Comparison of ENCODE assay signal across 14 mouse cellular contexts in the genomic region with DNA sequence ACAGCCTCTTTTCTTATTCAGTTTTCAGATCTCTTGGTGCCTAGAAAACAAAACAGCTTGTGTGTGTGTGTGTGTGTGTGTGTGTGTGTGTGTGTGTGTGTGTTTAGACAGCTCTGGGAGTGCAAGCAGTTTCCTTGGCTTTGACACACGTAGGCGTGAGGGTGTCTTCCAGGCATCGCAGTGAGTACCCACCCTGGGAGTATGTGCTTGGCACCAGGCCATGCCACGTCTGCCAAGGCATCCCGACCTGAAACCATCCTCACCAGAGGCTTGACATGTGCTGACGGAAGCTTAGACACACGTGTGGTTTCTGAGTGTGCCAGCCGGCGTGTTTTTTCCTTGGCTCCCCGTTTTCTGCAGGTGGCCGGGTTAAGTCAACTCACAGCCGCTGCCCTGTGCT.
DNase-seq lines count a peak whose midpoint lies in the region; ATAC-seq lines count a peak whose summit lies in the region.
"Had no signal": no experiment of that assay in that cellular context is flagged by ENCODE, and none has a peak within 500 bp of the region (broad histone marks: within the 10 kb centered on the region; RNA-seq: fewer than 3 reads in every experiment).

No protein-coding gene starts in this region.

- no peak overlapping the region for H3K27ac ChIP-seq in forebrain, embryonic 13.5 days
- no peak overlapping the region for H3K27ac ChIP-seq in forebrain, embryonic 10.5 days
- H3K27ac ChIP-seq: embryonic facial prominence, embryonic 10.5 days; hindbrain, embryonic 12.5 days had no signal

- ATAC-seq in forebrain, embryonic 13.5 days: peak; percentile 70

- H3K36me3 ChIP-seq in forebrain, embryonic 13.5 days (ENCODE audit: poor library complexity, severe bottlenecking): no peaks in the 10 kb centered on the region
- no peaks in the 10 kb centered on the region for H3K36me3 ChIP-seq in forebrain, embryonic 10.5 days (replicated peaks)
- H3K36me3 ChIP-seq: embryonic facial prominence, embryonic 10.5 days; hindbrain, embryonic 12.5 days had no signal

- no peak overlapping the region for H3K4me2 ChIP-seq in forebrain, embryonic 13.5 days
- H3K4me2 ChIP-seq: hindbrain, embryonic 12.5 days had no signal

- H3K27me3 ChIP-seq in forebrain, embryonic 13.5 days: no peaks in the 10 kb centered on the region
- peaks cover 24% of the 10 kb centered on the region for H3K27me3 ChIP-seq in forebrain, embryonic 10.5 days (ENCODE audit: poor library complexity, severe bottlenecking)
- H3K27me3 ChIP-seq: hindbrain, embryonic 12.5 days had no signal

- H3K9me3 ChIP-seq in forebrain, embryonic 13.5 days (replicated peaks): no peaks in the 10 kb centered on the region
- no peaks in the 10 kb centered on the region for H3K9me3 ChIP-seq in forebrain, embryonic 10.5 days
- H3K9me3 ChIP-seq: embryonic facial prominence, embryonic 10.5 days; hindbrain, embryonic 12.5 days had no signal

- no peak overlapping the region for H3K4me3 ChIP-seq in forebrain, embryonic 13.5 days
- no peak overlapping the region for H3K4me3 ChIP-seq in forebrain, embryonic 10.5 days
- H3K4me3 ChIP-seq: embryonic facial prominence, embryonic 10.5 days; erythroblast, embryonic 14.5 days; hindbrain, embryonic 12.5 days had no signal

- DNase-seq in forebrain, embryonic 10.5 days (ENCODE audit: extremely low spot score, low spot score): no peak
- peak; percentile 30 for DNase-seq in left cerebral cortex, postnatal 4 days
- no peak for DNase-seq in left cerebral cortex, adult 9 months (ENCODE audit: low spot score in 2 of 2)
- DNase-seq in right cerebral cortex, postnatal 4 days: peak; percentile 21
- no peak for DNase-seq in right cerebral cortex, postnatal 36 days (ENCODE audit: low spot score in 2 of 2)
- no peak for DNase-seq in adrenal gland, postnatal 14 days
- DNase-seq: cerebellum, adult 18-20 months; kidney, postnatal 25 days; layer of hippocampus, postnatal 36 days; thymus, adult 2 months had no signal

- 75% methylated on average over 12 of the region's 12 CpGs for WGBS in forebrain, embryonic 13.5 days
- 88% methylated on average over 12 of the region's 12 CpGs for WGBS in forebrain, embryonic 10.5 days

- intact Hi-C loops in left cerebral cortex, postnatal 4 days (cut with DNase I): no loop called here

- H3K9ac ChIP-seq in forebrain, embryonic 13.5 days: no peak overlapping the region
- H3K9ac ChIP-seq: hindbrain, embryonic 12.5 days had no signal

- peaks cover 15% of the 10 kb centered on the region for H3K4me1 ChIP-seq in forebrain, embryonic 13.5 days
- H3K4me1 ChIP-seq in forebrain, embryonic 10.5 days: peaks cover 17% of the 10 kb centered on the region
- H3K4me1 ChIP-seq: hindbrain, embryonic 12.5 days had no signal

Comparison
In these comparisons a context has a peak if more than half of its experiments do, and no peak if none do; other contexts are left out.
1. DNase-seq: peak in left cerebral cortex, postnatal 4 days (single experiment) and right cerebral cortex, postnatal 4 days (single experiment); none in forebrain, embryonic 10.5 days (single experiment), left cerebral cortex, adult 9 months (0 of 2), right cerebral cortex, postnatal 36 days (0 of 2) and adrenal gland, postnatal 14 days (single experiment).